Mouse (Mus musculus): Measurements from ENCODE around the gene Il21r. TPM values are rescaled to one million over a fixed set of nuclear protein-coding genes. Genes with fewer than 3 reads are reported as not detected.

Gene Il21r
- total and polyA plus RNA-seq, 3 experiments = 0.11 to 0.16 TPM; not detected in 1

GRCm38 (mm10) chr7:125578106-125578505 is 25.1 kb upstream of the Il21r start:
- H3K27me3 ChIP-seq (ENCODE audit: insufficient read depth, low read length) = peaks cover 2% of the 10 kb centered on the region
- peaks cover 56% of the 10 kb centered on the region for H3K36me3 ChIP-seq (replicated peaks)
- no peak overlapping the region for H3K4me3 ChIP-seq (ENCODE audit: low read depth, low read length)
- H3K4me1 ChIP-seq (ENCODE audit: insufficient read depth, low read depth, low read length) = peaks cover 95% of the 10 kb centered on the region
- TF ChIP-seq CTCF (IDR thresholded peaks at IDR 0.05; ENCODE audit: low read depth, low read length) = no peak
- TF ChIP-seq GATA1 (IDR thresholded peaks at IDR 0.05; ENCODE audit: borderline replicate concordance, low read length) = no peak
- TF ChIP-seq TAL1 (conservative IDR thresholded peaks at IDR 0.05; ENCODE audit: low read depth, low read length) = no peak
- TF ChIP-seq POLR2AphosphoS5 (IDR thresholded peaks at IDR 0.05; ENCODE audit: insufficient replicate concordance, low read depth, low read length) = no peak
- TF ChIP-seq GATA2 (IDR thresholded peaks at IDR 0.05; ENCODE audit: borderline replicate concordance, low read depth, low read length) = no peak
- ATAC-seq (ENCODE audit: extremely low read depth, insufficient number of reproducible peaks, low FRiP score, poor library complexity, severe bottlenecking) = no peak
- DNase-seq (ENCODE audit: low spot score) = no peak
- H3K9me3 ChIP-seq (replicated peaks) = no peaks in the 10 kb centered on the region

GRCm38 (mm10) chr7:125579545-125580219 is 23.5 kb upstream of the Il21r start:
- Histone ChIP-seq H3K4me1 (ENCODE audit: insufficient read depth, low read depth, low read length) (peaks cover 89% of the 10 kb centered on the region), H3K36me3 (replicated peaks) (peaks cover 40% of the 10 kb centered on the region), H3K4me3 (ENCODE audit: low read depth, low read length) (no peak overlapping the region), H3K27me3 (ENCODE audit: insufficient read depth, low read length) (peaks cover 9% of the 10 kb centered on the region), H3K9me3 (replicated peaks) (no peaks in the 10 kb centered on the region)
- no peak for TF ChIP-seq GATA1 (IDR thresholded peaks at IDR 0.05; ENCODE audit: borderline replicate concordance, low read length)
- no peak for TF ChIP-seq POLR2AphosphoS5 (IDR thresholded peaks at IDR 0.05; ENCODE audit: insufficient replicate concordance, low read depth, low read length)
- TF ChIP-seq TAL1 (conservative IDR thresholded peaks at IDR 0.05; ENCODE audit: low read depth, low read length) = no peak
- TF ChIP-seq GATA2 (IDR thresholded peaks at IDR 0.05; ENCODE audit: borderline replicate concordance, low read depth, low read length) = no peak
- no peak for TF ChIP-seq CTCF (IDR thresholded peaks at IDR 0.05; ENCODE audit: low read depth, low read length)
- ATAC-seq (ENCODE audit: extremely low read depth, insufficient number of reproducible peaks, low FRiP score, poor library complexity, severe bottlenecking) (no peak), DNase-seq (ENCODE audit: low spot score) (no peak)

- ATAC-seq (ENCODE audit: extremely low read depth, insufficient number of reproducible peaks, low FRiP score, poor library complexity, severe bottlenecking) (no peak), DNase-seq (ENCODE audit: low spot score) (no peak)
- Histone ChIP-seq H3K9me3 (replicated peaks) (no peaks in the 10 kb centered on the region), H3K4me3 (ENCODE audit: low read depth, low read length) (no peak overlapping the region), H3K4me1 (ENCODE audit: insufficient read depth, low read depth, low read length) (peaks cover 86% of the 10 kb centered on the region), H3K27me3 (ENCODE audit: insufficient read depth, low read length) (peaks cover 10% of the 10 kb centered on the region), H3K36me3 (replicated peaks) (peaks cover 35% of the 10 kb centered on the region)
- TF ChIP-seq CTCF (IDR thresholded peaks at IDR 0.05; ENCODE audit: low read depth, low read length) = no peak
- no peak for TF ChIP-seq GATA1 (IDR thresholded peaks at IDR 0.05; ENCODE audit: borderline replicate concordance, low read length)
- TF ChIP-seq POLR2AphosphoS5 (IDR thresholded peaks at IDR 0.05; ENCODE audit: insufficient replicate concordance, low read depth, low read length) = peak; percentile 97
- TF ChIP-seq TAL1 (conservative IDR thresholded peaks at IDR 0.05; ENCODE audit: low read depth, low read length) = no peak
- TF ChIP-seq GATA2 (IDR thresholded peaks at IDR 0.05; ENCODE audit: borderline replicate concordance, low read depth, low read length) = no peak
These were observed 23.0 kb upstream of the Il21r start for GRCm38 (mm10) chr7:125580220-125580549.

DNA sequence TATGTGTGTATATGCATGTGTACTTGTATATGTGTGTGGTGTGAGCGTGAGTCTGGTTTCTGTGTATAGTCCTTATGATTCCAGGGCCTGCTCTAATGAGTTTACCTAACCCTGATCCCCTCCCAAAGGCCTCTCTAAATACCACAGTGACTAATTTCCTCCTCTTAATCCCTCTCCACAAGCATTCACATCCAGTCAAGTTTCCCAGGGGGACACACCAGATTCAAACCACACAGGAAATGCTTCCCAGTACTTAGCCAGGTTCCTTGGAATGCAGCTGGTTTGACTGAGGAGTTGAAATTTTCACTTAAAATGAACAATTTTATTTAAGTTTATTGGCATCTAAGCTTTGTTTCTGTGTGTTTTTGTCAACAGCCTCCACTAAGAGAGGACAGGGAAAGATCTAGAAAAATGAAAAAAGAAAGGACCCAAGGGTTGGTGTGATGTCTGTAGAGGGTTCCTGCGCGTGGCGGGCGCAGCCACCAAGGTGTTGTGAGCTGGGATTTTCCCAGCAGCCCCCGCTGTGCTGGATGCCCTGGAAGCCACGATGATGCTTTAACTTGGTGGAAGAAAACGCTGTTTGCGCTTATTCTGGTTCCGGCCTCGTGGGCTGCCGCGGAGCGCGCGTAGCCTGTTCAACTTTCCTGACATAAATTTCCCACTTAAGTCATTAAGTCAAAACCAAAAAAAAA is 22.5 kb upstream of the Il21r start:
- DNase-seq (ENCODE audit: low spot score) = no peak
- TF ChIP-seq TAL1 (conservative IDR thresholded peaks at IDR 0.05; ENCODE audit: low read depth, low read length) = no peak
- TF ChIP-seq GATA1 (IDR thresholded peaks at IDR 0.05; ENCODE audit: borderline replicate concordance, low read length) = no peak
- no peak for TF ChIP-seq CTCF (IDR thresholded peaks at IDR 0.05; ENCODE audit: low read depth, low read length)
- TF ChIP-seq POLR2AphosphoS5 (IDR thresholded peaks at IDR 0.05; ENCODE audit: insufficient replicate concordance, low read depth, low read length) = no peak
- TF ChIP-seq GATA2 (IDR thresholded peaks at IDR 0.05; ENCODE audit: borderline replicate concordance, low read depth, low read length) = no peak

GRCm38 (mm10) chr7:125581317-125581672 is 21.9 kb upstream of the Il21r start:
- Histone ChIP-seq H3K27me3 (ENCODE audit: insufficient read depth, low read length) (peaks cover 15% of the 10 kb centered on the region), H3K4me3 (ENCODE audit: low read depth, low read length) (peak overlapping the region; percentile 60; the same call in 1 of the 2 replicates), H3K4me1 (ENCODE audit: insufficient read depth, low read depth, low read length) (peaks cover 77% of the 10 kb centered on the region), H3K36me3 (replicated peaks) (peaks cover 24% of the 10 kb centered on the region), H3K9me3 (replicated peaks) (peaks cover 3% of the 10 kb centered on the region)
- DNase-seq (ENCODE audit: low spot score) (peak; percentile 79), ATAC-seq (ENCODE audit: extremely low read depth, insufficient number of reproducible peaks, low FRiP score, poor library complexity, severe bottlenecking) (peak; percentile 70)
- TF ChIP-seq CTCF (IDR thresholded peaks at IDR 0.05; ENCODE audit: low read depth, low read length) (peak; percentile 94), POLR2AphosphoS5 (IDR thresholded peaks at IDR 0.05; ENCODE audit: insufficient replicate concordance, low read depth, low read length) (peak; percentile 68; the same call in 1 of the 2 replicates), GATA2 (IDR thresholded peaks at IDR 0.05; ENCODE audit: borderline replicate concordance, low read depth, low read length) (no peak)

More for the DNA sequence above, 22.5 kb upstream of the Il21r start:
- Histone ChIP-seq H3K27me3 (ENCODE audit: insufficient read depth, low read length) (peaks cover 13% of the 10 kb centered on the region), H3K9me3 (replicated peaks) (no peaks in the 10 kb centered on the region), H3K36me3 (replicated peaks) (peaks cover 29% of the 10 kb centered on the region), H3K4me3 (ENCODE audit: low read depth, low read length) (peak overlapping the region; percentile 60; the same call in 1 of the 2 replicates), H3K4me1 (ENCODE audit: insufficient read depth, low read depth, low read length) (peaks cover 81% of the 10 kb centered on the region)
- no peak for ATAC-seq (ENCODE audit: extremely low read depth, insufficient number of reproducible peaks, low FRiP score, poor library complexity, severe bottlenecking)

DNA sequence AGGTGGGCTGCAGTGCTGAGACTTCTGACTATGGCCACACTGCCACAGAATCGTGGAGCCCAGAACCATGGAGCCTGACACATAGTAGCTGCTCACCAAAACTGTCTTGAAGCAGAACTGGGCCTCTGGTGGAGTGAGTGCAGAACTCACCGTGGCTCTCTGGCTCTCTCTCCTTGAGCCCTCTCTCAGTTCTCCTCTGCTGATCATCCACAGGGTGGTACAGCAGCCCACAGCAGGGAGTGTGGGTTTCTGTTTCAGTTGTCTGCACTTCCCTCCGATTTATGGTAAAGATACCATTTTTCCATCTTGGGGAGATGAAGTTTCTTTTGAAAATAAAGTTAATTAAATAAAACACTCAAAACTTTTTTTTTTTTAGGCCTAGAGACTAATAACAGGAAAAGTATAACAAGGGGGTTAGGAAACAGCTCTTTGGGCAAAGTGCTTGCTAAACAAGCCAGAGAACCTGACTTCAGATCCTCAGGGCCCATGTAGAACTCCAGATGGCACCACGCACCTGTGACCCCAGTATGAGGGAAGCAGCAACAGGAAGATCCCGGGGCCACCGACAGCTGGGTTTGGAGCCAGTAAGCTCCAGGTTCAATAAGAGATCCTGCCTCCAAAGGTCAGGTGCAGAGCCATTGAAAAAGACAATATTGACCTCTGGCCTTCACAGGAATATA is 19.8 kb upstream of the Il21r start:
- TF ChIP-seq CTCF (IDR thresholded peaks at IDR 0.05; ENCODE audit: low read depth, low read length) (no peak), GATA1 (IDR thresholded peaks at IDR 0.05; ENCODE audit: borderline replicate concordance, low read length) (no peak), TAL1 (conservative IDR thresholded peaks at IDR 0.05; ENCODE audit: low read depth, low read length) (no peak), GATA2 (IDR thresholded peaks at IDR 0.05; ENCODE audit: borderline replicate concordance, low read depth, low read length) (no peak), POLR2AphosphoS5 (IDR thresholded peaks at IDR 0.05; ENCODE audit: insufficient replicate concordance, low read depth, low read length) (no peak)
- no peak overlapping the region for H3K4me3 ChIP-seq (ENCODE audit: low read depth, low read length)
- H3K36me3 ChIP-seq (replicated peaks) = peaks cover 3% of the 10 kb centered on the region
- H3K4me1 ChIP-seq (ENCODE audit: insufficient read depth, low read depth, low read length) = peaks cover 56% of the 10 kb centered on the region
- peaks cover 7% of the 10 kb centered on the region for H3K9me3 ChIP-seq (replicated peaks)
- DNase-seq (ENCODE audit: low spot score) (no peak), ATAC-seq (ENCODE audit: extremely low read depth, insufficient number of reproducible peaks, low FRiP score, poor library complexity, severe bottlenecking) (no peak)
- H3K27me3 ChIP-seq (ENCODE audit: insufficient read depth, low read length) = peaks cover 21% of the 10 kb centered on the region

Data from G1E (cell line).